Mouse (Mus musculus) midbrain, embryonic 12.5 days (tissue): ENCODE data around the gene Adm2. TPM values are rescaled to one million over a fixed set of nuclear protein-coding genes. Genes with fewer than 3 reads are reported as not detected.
A peak's percentile ranks its signal among the peaks of the same experiment; 100 is the strongest.

Experiments used
- ATAC-seq: fragments of 200-750 bp; cut with Nextera tagmentation; 2 replicates; pipeline ENCODE4 v1.8.0; 2017; ENCODE audit warnings: low read depth, moderate TSS enrichment, moderate library complexity; ENCODE audit not compliant: low FRiP score
- H3K27ac ChIP-seq: fragments of 300-500 bp; sonication (generic); replicated peaks from 2 replicates; pipeline ENCODE4 v1.5.1; 2016; ENCODE audit warnings: mild to moderate bottlenecking
- H3K27me3 ChIP-seq: fragments of 300-500 bp; sonication (generic); 2 replicates; pipeline ENCODE4 v1.6.1; 2016; ENCODE audit warnings: mild to moderate bottlenecking
- H3K36me3 ChIP-seq: fragments of 300-500 bp; sonication (generic); 2 replicates; pipeline ENCODE4 v1.6.1; 2016
- H3K4me1 ChIP-seq: fragments of 300-500 bp; sonication (generic); 2 replicates; pipeline ENCODE4 v1.6.1; 2016
- H3K4me2 ChIP-seq: fragments of 300-500 bp; sonication (generic); replicated peaks from 2 replicates; pipeline ENCODE4 v1.6.1; 2016; ENCODE audit warnings: mild to moderate bottlenecking, moderate library complexity
- H3K4me3 ChIP-seq: fragments of 300-500 bp; sonication (generic); 2 replicates; pipeline ENCODE4 v1.5.1; 2016; ENCODE audit warnings: mild to moderate bottlenecking
- H3K9ac ChIP-seq: fragments of 300-500 bp; sonication (generic); replicated peaks from 2 replicates; pipeline ENCODE4 v1.6.1; 2016; ENCODE audit warnings: mild to moderate bottlenecking, moderate library complexity
- H3K9me3 ChIP-seq: fragments of 300-500 bp; sonication (generic); 2 replicates; pipeline ENCODE4 v1.6.1; 2016; ENCODE audit warnings: mild to moderate bottlenecking
- WGBS: fragments of 180-500 bp; shearing (Covaris S2); methylation state at CpG from one replicate; pipeline ENCODE4 v1.1.7; 2016; 5-methylcytosine and 5-hydroxymethylcytosine counted together
- polyA plus RNA-seq: library from polyadenylated mRNA; unstranded; fragments of >200 nt; fragmentation: Nextera tagmentation; extraction: Ambion mirVana; gene quantifications from 2 replicates; pipeline ENCODE4 v1.2.1, GENCODE M21; 2016

The Adm2 gene
- polyA plus RNA-seq, 1 experiment from 2014 or later: not detected

DNA sequence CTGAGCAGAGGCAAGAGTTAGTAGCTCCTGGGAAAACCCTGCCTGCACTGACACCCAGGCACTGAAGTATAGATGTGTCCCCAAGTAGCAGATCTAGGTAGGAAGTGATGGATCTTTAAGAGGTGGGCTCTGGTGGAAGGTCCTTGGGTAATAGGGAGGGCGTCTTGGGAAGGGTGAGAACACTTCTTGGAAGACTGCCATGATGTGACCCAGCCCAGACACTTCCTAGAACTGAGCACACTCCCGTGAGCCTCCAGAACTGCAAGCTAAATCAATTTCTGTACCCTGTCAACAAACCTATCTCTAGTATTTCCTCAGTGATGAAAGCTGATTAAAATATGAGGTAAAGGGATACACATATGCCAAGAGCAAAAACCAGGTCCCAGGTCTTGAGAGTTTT is 29.7 kb upstream of the Adm2 start:
- ATAC-seq: no peak
- no peaks in the 10 kb centered on the region for H3K4me1 ChIP-seq
- no peak overlapping the region for H3K9ac ChIP-seq
- peaks cover 98% of the 10 kb centered on the region for H3K36me3 ChIP-seq
- H3K4me2 ChIP-seq: no peak overlapping the region
- no peaks in the 10 kb centered on the region for H3K27me3 ChIP-seq
- WGBS: 79% methylated on average over 2 of the region's 2 CpGs
- H3K9me3 ChIP-seq: no peaks in the 10 kb centered on the region
- H3K4me3 ChIP-seq: no peak overlapping the region
- H3K27ac ChIP-seq: no peak overlapping the region

- Histone ChIP-seq H3K4me2 (no peak overlapping the region), H3K4me3 (no peak overlapping the region), H3K27ac (no peak overlapping the region), H3K4me1 (no peaks in the 10 kb centered on the region), H3K9ac (no peak overlapping the region), H3K9me3 (no peaks in the 10 kb centered on the region), H3K27me3 (no peaks in the 10 kb centered on the region), H3K36me3 (peaks cover 95% of the 10 kb centered on the region)
- ATAC-seq: no peak
- 94% methylated on average over 10 of the region's 10 CpGs for WGBS
Measured at GRCm38 (mm10) chr15:89293778-89294177, 28.7 kb upstream of the Adm2 start.

- Histone ChIP-seq H3K9ac (no peak overlapping the region), H3K4me2 (no peak overlapping the region), H3K27me3 (no peaks in the 10 kb centered on the region), H3K9me3 (no peaks in the 10 kb centered on the region), H3K4me3 (no peak overlapping the region), H3K36me3 (peaks cover 94% of the 10 kb centered on the region), H3K27ac (no peak overlapping the region), H3K4me1 (no peaks in the 10 kb centered on the region)
- 94% methylated on average over 8 of the region's 8 CpGs for WGBS
- ATAC-seq: no peak
Measured at GRCm38 (mm10) chr15:89295580-89296165, 26.8 kb upstream of the Adm2 start.

- ATAC-seq: no peak
- no peak overlapping the region for H3K9ac ChIP-seq
- no peaks in the 10 kb centered on the region for H3K9me3 ChIP-seq
- H3K4me3 ChIP-seq: no peak overlapping the region
- 97% methylated on average over 1 of the region's 1 CpGs for WGBS
- peaks cover 94% of the 10 kb centered on the region for H3K36me3 ChIP-seq
- no peak overlapping the region for H3K4me2 ChIP-seq
- H3K27me3 ChIP-seq: no peaks in the 10 kb centered on the region
- no peak overlapping the region for H3K27ac ChIP-seq
- no peaks in the 10 kb centered on the region for H3K4me1 ChIP-seq
Measured at GRCm38 (mm10) chr15:89296465-89296864, 26.1 kb upstream of the Adm2 start.

DNA sequence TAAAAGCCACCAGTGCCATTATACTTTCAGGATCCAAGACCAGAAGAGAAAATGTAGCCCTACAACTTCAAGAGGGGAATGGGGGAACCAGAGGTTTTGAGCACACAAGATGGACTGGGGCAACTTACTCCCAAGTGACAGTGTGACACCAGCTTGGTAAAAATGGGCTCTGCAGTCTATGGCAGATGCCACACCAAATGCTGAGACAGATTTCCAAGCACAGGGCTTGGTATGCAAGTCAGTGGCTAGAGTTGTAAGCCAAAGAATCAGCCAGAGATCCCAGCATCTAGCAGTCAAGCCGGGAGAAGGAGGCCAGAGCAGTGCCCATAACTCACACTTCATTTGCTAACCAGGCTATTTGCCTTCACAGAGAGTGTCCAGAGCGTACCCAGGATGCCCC is 24.8 kb upstream of the Adm2 start:
- no peaks in the 10 kb centered on the region for H3K9me3 ChIP-seq
- H3K4me3 ChIP-seq: no peak overlapping the region
- H3K4me2 ChIP-seq: no peak overlapping the region
- WGBS: 93% methylated on average over 2 of the region's 2 CpGs
- no peaks in the 10 kb centered on the region for H3K4me1 ChIP-seq
- H3K27me3 ChIP-seq: no peaks in the 10 kb centered on the region
- H3K36me3 ChIP-seq: peaks cover 94% of the 10 kb centered on the region
- ATAC-seq: no peak
- H3K9ac ChIP-seq: no peak overlapping the region
- no peak overlapping the region for H3K27ac ChIP-seq

DNA sequence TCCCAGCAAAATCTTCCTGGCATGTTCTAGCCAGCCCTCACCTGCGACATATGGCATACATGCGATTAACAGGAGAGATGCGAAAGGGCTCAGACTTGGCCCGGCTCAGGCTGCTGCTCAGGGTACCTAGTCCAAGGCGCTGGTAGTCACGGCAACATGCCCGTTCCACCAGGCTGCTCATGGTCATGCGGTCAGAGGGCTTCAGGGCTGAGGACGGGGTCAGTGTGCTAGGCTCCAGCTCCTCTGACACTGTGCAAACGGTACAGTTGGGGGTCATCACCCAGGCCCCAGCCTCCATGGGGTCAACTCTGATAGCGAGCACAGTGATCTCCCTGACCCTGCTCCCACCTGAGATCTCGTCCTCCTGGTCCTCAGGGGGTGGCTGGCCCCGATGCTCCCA is 22.3 kb upstream of the Adm2 start:
- Histone ChIP-seq H3K9ac (no peak overlapping the region), H3K27ac (no peak overlapping the region), H3K9me3 (no peaks in the 10 kb centered on the region), H3K36me3 (peaks cover 94% of the 10 kb centered on the region), H3K4me1 (no peaks in the 10 kb centered on the region), H3K27me3 (no peaks in the 10 kb centered on the region), H3K4me3 (no peak overlapping the region), H3K4me2 (no peak overlapping the region)
- no peak for ATAC-seq
- WGBS: 88% methylated on average over 13 of the region's 13 CpGs

GRCm38 (mm10) chr15:89300600-89300999 is 21.9 kb upstream of the Adm2 start:
- 97% methylated on average over 8 of the region's 8 CpGs for WGBS
- H3K4me2 ChIP-seq: no peak overlapping the region
- H3K27ac ChIP-seq: no peak overlapping the region
- ATAC-seq: no peak
- no peak overlapping the region for H3K4me3 ChIP-seq
- no peaks in the 10 kb centered on the region for H3K4me1 ChIP-seq
- H3K9me3 ChIP-seq: no peaks in the 10 kb centered on the region
- no peak overlapping the region for H3K9ac ChIP-seq
- H3K36me3 ChIP-seq: peaks cover 94% of the 10 kb centered on the region
- no peaks in the 10 kb centered on the region for H3K27me3 ChIP-seq

DNA sequence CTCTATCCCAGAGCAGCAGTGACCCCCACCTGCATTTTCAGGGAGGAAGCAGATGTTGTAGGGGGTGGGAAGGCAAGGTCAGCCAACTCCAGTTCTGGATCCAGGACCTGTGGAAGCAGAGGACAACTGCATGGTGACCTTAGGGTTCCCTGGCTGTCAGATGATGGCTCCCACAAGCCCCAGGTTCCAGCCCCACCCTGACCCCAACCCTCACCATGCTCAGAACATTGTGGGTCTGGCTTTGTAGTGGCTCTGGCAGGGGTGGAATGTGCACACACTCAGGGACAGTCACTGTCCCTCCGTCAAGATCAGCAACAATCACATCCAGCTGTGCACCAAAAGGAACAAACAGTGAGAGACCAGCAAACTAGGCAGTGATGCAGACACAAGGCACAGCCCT is 16.6 kb upstream of the Adm2 start:
- H3K27ac ChIP-seq: no peak overlapping the region
- peaks cover 65% of the 10 kb centered on the region for H3K36me3 ChIP-seq
- H3K4me1 ChIP-seq: peaks cover 10% of the 10 kb centered on the region; the same call in 1 of the 2 replicates
- no peak overlapping the region for H3K4me2 ChIP-seq
- no peaks in the 10 kb centered on the region for H3K27me3 ChIP-seq
- WGBS: 76% methylated on average over 1 of the region's 1 CpGs
- ATAC-seq: no peak
- H3K4me3 ChIP-seq: no peak overlapping the region
- H3K9me3 ChIP-seq: no peaks in the 10 kb centered on the region
- no peak overlapping the region for H3K9ac ChIP-seq

DNA sequence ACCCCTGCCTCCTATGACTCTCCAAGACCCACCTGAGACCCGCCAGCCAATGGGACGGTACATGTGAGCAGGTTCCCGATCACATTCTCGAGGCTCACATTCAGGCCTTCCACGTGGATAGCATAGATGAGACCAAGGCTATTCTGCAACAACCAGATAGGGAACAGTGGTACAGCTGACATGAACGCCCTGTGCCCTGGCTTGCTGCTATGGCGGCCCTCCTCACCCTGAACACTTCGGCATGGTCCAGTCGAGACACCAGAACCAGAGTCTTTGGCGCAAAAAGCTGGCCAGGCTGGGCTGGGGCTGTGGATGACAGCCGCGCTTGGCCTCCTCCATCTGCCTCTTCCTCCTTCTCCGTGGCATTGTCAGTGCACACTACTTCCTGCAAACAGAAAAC is 15.1 kb upstream of the Adm2 start:
- Histone ChIP-seq H3K27me3 (no peaks in the 10 kb centered on the region), H3K27ac (no peak overlapping the region), H3K36me3 (peaks cover 50% of the 10 kb centered on the region), H3K4me2 (no peak overlapping the region), H3K9me3 (no peaks in the 10 kb centered on the region), H3K9ac (no peak overlapping the region), H3K4me3 (no peak overlapping the region), H3K4me1 (peaks cover 15% of the 10 kb centered on the region; the same call in 1 of the 2 replicates)
- ATAC-seq: no peak
- WGBS: 89% methylated on average over 13 of the region's 13 CpGs

- Histone ChIP-seq H3K4me2 (no peak overlapping the region), H3K4me3 (no peak overlapping the region), H3K27ac (no peak overlapping the region), H3K9ac (no peak overlapping the region), H3K36me3 (peaks cover 39% of the 10 kb centered on the region), H3K27me3 (no peaks in the 10 kb centered on the region), H3K4me1 (peaks cover 26% of the 10 kb centered on the region), H3K9me3 (no peaks in the 10 kb centered on the region)
- WGBS: 91% methylated on average over 7 of the region's 7 CpGs
- no peak for ATAC-seq
Measured at GRCm38 (mm10) chr15:89308406-89309139, 13.9 kb upstream of the Adm2 start.

- peaks cover 24% of the 10 kb centered on the region for H3K36me3 ChIP-seq
- 88% methylated on average over 6 of the region's 6 CpGs for WGBS
- no peak overlapping the region for H3K27ac ChIP-seq
- peak overlapping the region; percentile 4; the same call in 1 of the 2 replicates for H3K9ac ChIP-seq
- ATAC-seq: no peak
- no peaks in the 10 kb centered on the region for H3K9me3 ChIP-seq
- no peak overlapping the region for H3K4me2 ChIP-seq
- H3K4me1 ChIP-seq: peaks cover 36% of the 10 kb centered on the region
- H3K27me3 ChIP-seq: no peaks in the 10 kb centered on the region
- H3K4me3 ChIP-seq: no peak overlapping the region
Measured at GRCm38 (mm10) chr15:89309962-89310498, 12.5 kb upstream of the Adm2 start.

DNA sequence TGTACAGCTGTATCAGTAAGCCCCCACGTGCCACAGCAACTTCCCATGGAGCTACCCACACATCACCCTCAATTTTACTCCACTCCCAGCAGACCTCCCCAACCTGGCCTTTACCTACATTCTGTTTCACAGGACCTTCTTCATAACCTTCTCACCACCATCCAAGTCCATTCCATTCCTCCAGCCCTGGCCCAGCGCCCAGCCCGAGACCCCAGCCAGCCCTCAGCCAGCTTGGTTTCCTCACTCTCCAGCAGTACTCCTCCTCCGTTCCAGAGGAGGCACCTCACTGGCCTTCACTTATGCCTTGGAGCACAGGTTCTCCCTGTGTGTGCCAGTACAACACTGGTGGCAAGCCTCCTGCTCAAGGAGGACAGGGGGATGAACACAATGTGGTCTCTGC is 9.2 kb upstream of the Adm2 start:
- Histone ChIP-seq H3K4me1 (peaks cover 36% of the 10 kb centered on the region), H3K4me2 (peak overlapping the region; percentile 96), H3K4me3 (peak overlapping the region; percentile 83; the same call in 1 of the 2 replicates), H3K27ac (no peak overlapping the region), H3K9ac (peak overlapping the region; percentile 85; the same call in 1 of the 2 replicates), H3K27me3 (no peaks in the 10 kb centered on the region), H3K36me3 (no peaks in the 10 kb centered on the region), H3K9me3 (no peaks in the 10 kb centered on the region)
- 85% methylated on average over 4 of the region's 4 CpGs for WGBS
- no peak for ATAC-seq
